Mouse (Mus musculus): Measurements from ENCODE around the gene Bcl6. TPM values are rescaled to one million over a fixed set of nuclear protein-coding genes. Genes with fewer than 3 reads are reported as not detected.

Gene Bcl6
- 0.99 TPM for polyA plus RNA-seq (2014; fragmentation: Illumina TruSeq; extraction: RNeasy Lipid Tissue Mini Kit (QIAGEN cat#74804); ENCODE audit: low read depth, low replicate concordance)

GRCm38 (mm10) chr16:23988466-23989208 lies at the start of gene Bcl6, which contains the start of gene Gm37419:
Gene Bcl6, minus strand, starts transcription at chr16:23988852.
Gene Gm37419, plus strand, starts transcription at chr16:23988482.

GRCm38 (mm10) chr16:23932294-23932693 lies 56.4 kb downstream of the Bcl6 start, which contains the start of gene Rtp2:
Gene Rtp2, minus strand, starts transcription at chr16:23932394.

Other genes starting within 250 kb of the Bcl6 start
- gene Sst, start 97.9 kb downstream of the Bcl6 start, polyA plus RNA-seq (2014; fragmentation: Illumina TruSeq; extraction: RNeasy Lipid Tissue Mini Kit (QIAGEN cat#74804); ENCODE audit: low read depth, low replicate concordance): not detected
- not detected for gene Rtp2, start 56.5 kb downstream of the Bcl6 start, polyA plus RNA-seq (2014; fragmentation: Illumina TruSeq; extraction: RNeasy Lipid Tissue Mini Kit (QIAGEN cat#74804); ENCODE audit: low read depth, low replicate concordance)
- gene Gm37419, start 370 bp downstream of the Bcl6 start, polyA plus RNA-seq (2014; fragmentation: Illumina TruSeq; extraction: RNeasy Lipid Tissue Mini Kit (QIAGEN cat#74804); ENCODE audit: low read depth, low replicate concordance): not detected

Measured in testis, adult 10 weeks (tissue).